Mouse (Mus musculus): ENCODE measurements around the gene Zeb2.

The Zeb2 gene

GRCm38 (mm10) chr2:44977556-44977955, 139.6 kb downstream of the Zeb2 start:
- DNase-seq = no peak

- no peak for DNase-seq
Measured at GRCm38 (mm10) chr2:44977051-44977450, 140.1 kb downstream of the Zeb2 start.

- DNase-seq = no peak
Measured at GRCm38 (mm10) chr2:44976484-44976883, 140.7 kb downstream of the Zeb2 start.

GRCm38 (mm10) chr2:44973828-44974227, 143.4 kb downstream of the Zeb2 start:
- DNase-seq = no peak

- DNase-seq = no peak
Measured at GRCm38 (mm10) chr2:44970087-44970646, 147.0 kb downstream of the Zeb2 start.

GRCm38 (mm10) chr2:44969640-44970039, 147.6 kb downstream of the Zeb2 start:
- no peak for DNase-seq

GRCm38 (mm10) chr2:44969226-44969625, 148.0 kb downstream of the Zeb2 start:
- no peak for DNase-seq

- DNase-seq = no peak
Measured at GRCm38 (mm10) chr2:44965834-44966555, 151.2 kb downstream of the Zeb2 start.

- DNase-seq = no peak
Measured at GRCm38 (mm10) chr2:44962620-44963019, 154.6 kb downstream of the Zeb2 start.

GRCm38 (mm10) chr2:44961192-44961591, 156.0 kb downstream of the Zeb2 start:
- no peak for DNase-seq

- no peak for DNase-seq
Measured at GRCm38 (mm10) chr2:44960561-44960960, 156.6 kb downstream of the Zeb2 start.

- no peak for DNase-seq
Measured at GRCm38 (mm10) chr2:44957329-44957797, 159.8 kb downstream of the Zeb2 start.

- no peak for DNase-seq
Measured at GRCm38 (mm10) chr2:44956232-44956631, 161.0 kb downstream of the Zeb2 start.

GRCm38 (mm10) chr2:44955506-44955905, 161.7 kb downstream of the Zeb2 start:
- DNase-seq = no peak

- no peak for DNase-seq
Measured at GRCm38 (mm10) chr2:44954180-44954579, 163.0 kb downstream of the Zeb2 start.

GRCm38 (mm10) chr2:44952830-44953422, 164.3 kb downstream of the Zeb2 start:
- no peak for DNase-seq

GRCm38 (mm10) chr2:44951651-44952213, 165.5 kb downstream of the Zeb2 start:
- no peak for DNase-seq

- DNase-seq = no peak
Measured at GRCm38 (mm10) chr2:44944689-44945088, 172.5 kb downstream of the Zeb2 start.
